Comparison of ENCODE assay signal across 8 mouse cellular contexts in the genomic region with DNA sequence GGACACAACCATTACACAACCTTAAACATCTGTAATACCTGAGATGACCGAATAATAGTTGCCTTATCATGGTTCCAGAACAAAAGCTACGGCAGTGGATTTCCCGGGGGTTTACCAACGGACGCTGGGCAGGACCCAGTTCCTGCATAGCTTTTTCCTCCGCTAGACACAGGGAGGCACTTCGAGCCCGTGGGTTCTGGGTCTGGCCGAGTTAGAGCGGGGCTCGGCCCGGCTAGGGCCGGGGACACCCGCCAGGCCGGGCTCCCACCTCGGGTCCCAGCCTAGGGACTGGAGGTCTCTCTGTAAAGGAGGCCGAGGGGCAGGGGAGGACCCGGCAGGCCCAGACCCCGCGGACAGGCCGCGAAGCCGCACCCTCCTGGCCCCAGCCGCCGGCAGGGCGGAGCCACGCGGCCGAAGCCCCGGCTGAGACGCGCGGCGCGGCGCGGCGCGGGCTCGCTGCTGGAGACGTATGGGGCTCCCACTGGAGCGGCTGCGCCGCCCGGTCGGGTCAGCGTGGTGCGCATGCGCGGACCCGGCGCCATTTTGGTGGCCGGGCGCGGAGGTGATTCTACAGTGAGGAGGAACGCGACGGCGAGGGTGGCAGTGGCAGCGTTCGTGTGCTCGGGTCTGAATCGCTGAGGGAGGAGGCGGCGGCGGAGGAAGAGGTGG. TPM values are rescaled to one million over a fixed set of nuclear protein-coding genes. Genes with fewer than 3 reads are reported as not detected.
A peak's percentile ranks its signal among the peaks of the same experiment; 100 is the strongest.
DNase-seq lines count a peak whose midpoint lies in the region; ATAC-seq lines count a peak whose summit lies in the region.

A gene (minus strand): TSS at position 434 of the 669 bp plus-strand sequence.
A gene (plus strand): TSS at position 483 of the 669 bp plus-strand sequence.

- H3K27me3 ChIP-seq in heart, embryonic 14.5 days (ENCODE audit: control insufficient read depth, insufficient read depth, low read length) = no peaks in the 10 kb centered on the region
- no peaks in the 10 kb centered on the region for H3K27me3 ChIP-seq in liver, embryonic 13.5 days
- no peaks in the 10 kb centered on the region for H3K27me3 ChIP-seq in stomach, embryonic 16.5 days (ENCODE audit: control insufficient read depth, insufficient read depth, low read length)

- H3K36me3 ChIP-seq in heart, embryonic 14.5 days (ENCODE audit: control insufficient read depth, insufficient read depth, low read length) = no peaks in the 10 kb centered on the region
- peaks cover 6% of the 10 kb centered on the region; the same call in 1 of the 2 replicates for H3K36me3 ChIP-seq in liver, embryonic 13.5 days
- H3K36me3 ChIP-seq in stomach, embryonic 16.5 days (ENCODE audit: control insufficient read depth, insufficient read depth, low read length) = no peaks in the 10 kb centered on the region

- DNase-seq in CD4-positive, CD25-positive, alpha-beta regulatory T cell, adult 2 months (ENCODE audit: low read depth, low spot score) = peak; percentile 97
- DNase-seq in fibroblast of lung, adult 2 months (ENCODE audit: low read depth) = peak; percentile 67
- DNase-seq in kidney, postnatal 14 days = peak; percentile 96
- peak; percentile 92 for DNase-seq in liver, embryonic 13.5 days
- DNase-seq in neural tube, embryonic 10.5 days (ENCODE audit: extremely low spot score, low spot score) = peak; percentile 97

- ATAC-seq in heart, embryonic 14.5 days (ENCODE audit: insufficient number of reproducible peaks, insufficient read depth, low FRiP score, low read depth) = peak; percentile 99
- peak; percentile 95 for ATAC-seq in liver, embryonic 13.5 days (ENCODE audit: low read depth)
- peak; percentile 97 for ATAC-seq in stomach, embryonic 16.5 days (ENCODE audit: insufficient read depth, low FRiP score)

- H3K4me1 ChIP-seq in brown adipose tissue, adult 24 weeks (ENCODE audit: control insufficient read depth, insufficient read depth, insufficient read length, low read length) = peaks cover 5% of the 10 kb centered on the region
- peaks cover 2 to 17% of the 10 kb centered on the region in 2 experiments for H3K4me1 ChIP-seq in heart, embryonic 14.5 days (ENCODE audit: control insufficient read depth in 2 of 2, insufficient read depth in 2 of 2, low read length in 2 of 2)
- peaks cover 47% of the 10 kb centered on the region for H3K4me1 ChIP-seq in liver, embryonic 13.5 days (replicated peaks)
- H3K4me1 ChIP-seq in stomach, embryonic 16.5 days (ENCODE audit: control insufficient read depth, insufficient read depth, low read length) = peaks cover 6% of the 10 kb centered on the region

- peak within 1 kb of the TSS; percentile 94 for H3K27ac ChIP-seq in brown adipose tissue, adult 24 weeks (replicated peaks; ENCODE audit: low read depth, low read length)
- peak within 1 kb of the TSS; percentile 96 to 98 for H3K27ac ChIP-seq in heart, embryonic 14.5 days (replicated peaks in 1 of 2; ENCODE audit: control insufficient read depth in 1 of 2, insufficient read depth in 1 of 2, low read depth in 2 of 2, low read length in 2 of 2)
- H3K27ac ChIP-seq in liver, embryonic 13.5 days = peak within 1 kb of the TSS; percentile 94
- H3K27ac ChIP-seq in stomach, embryonic 16.5 days (ENCODE audit: low read length) = peak within 1 kb of the TSS; percentile 95

- WGBS in heart, embryonic 14.5 days = under 1% methylated on average over 66 of the region's 66 CpGs
- WGBS in liver, embryonic 13.5 days (ENCODE audit: insufficient replicate concordance) = under 1% methylated on average over 60 of the region's 66 CpGs
- WGBS in stomach, embryonic 16.5 days = under 1% methylated on average over 66 of the region's 66 CpGs

- H3K9ac ChIP-seq in heart, embryonic 14.5 days (ENCODE audit: low read length) = peak within 1 kb of the TSS; percentile 90
- peak within 1 kb of the TSS; percentile 94 for H3K9ac ChIP-seq in liver, embryonic 13.5 days
- H3K9ac ChIP-seq in stomach, embryonic 16.5 days (ENCODE audit: low read length) = peak within 1 kb of the TSS; percentile 92

- H3K4me2 ChIP-seq in heart, embryonic 14.5 days (ENCODE audit: low read length) = peak within 1 kb of the TSS; percentile 79
- H3K4me2 ChIP-seq in liver, embryonic 13.5 days = peak within 1 kb of the TSS; percentile 86
- peak within 1 kb of the TSS; percentile 76 for H3K4me2 ChIP-seq in stomach, embryonic 16.5 days (ENCODE audit: low read depth, low read length)

- no peaks in the 10 kb centered on the region for H3K9me3 ChIP-seq in heart, embryonic 14.5 days (ENCODE audit: control insufficient read depth, low read length)
- H3K9me3 ChIP-seq in liver, embryonic 13.5 days (replicated peaks) = no peaks in the 10 kb centered on the region
- no peaks in the 10 kb centered on the region for H3K9me3 ChIP-seq in stomach, embryonic 16.5 days (replicated peaks; ENCODE audit: control insufficient read depth, low read length)

- peak within 1 kb of the TSS; percentile 87 for H3K4me3 ChIP-seq in brown adipose tissue, adult 24 weeks (ENCODE audit: insufficient read depth, low read depth, low read length)
- peak within 1 kb of the TSS; percentile 81 to 83 for H3K4me3 ChIP-seq in heart, embryonic 14.5 days (ENCODE audit: control insufficient read depth in 1 of 2, insufficient read depth in 1 of 2, low read depth in 1 of 2, low read length in 2 of 2)
- H3K4me3 ChIP-seq in liver, embryonic 13.5 days (replicated peaks) = peak within 1 kb of the TSS; percentile 83
- H3K4me3 ChIP-seq in stomach, embryonic 16.5 days (replicated peaks; ENCODE audit: low read length) = peak within 1 kb of the TSS; percentile 60

RNA-seq across cellular contexts. Expression of the first gene that starts in this region (rescaled TPM):
- polyA plus RNA-seq in brown adipose tissue, adult 24 weeks (2012; ENCODE audit: insufficient read depth, insufficient read length, missing spikeins) = 75.8 and 85.9 TPM in 2 replicates
- polyA plus RNA-seq in heart, embryonic 14.5 days (2014; fragmentation: Nextera tagmentation; extraction: Ambion mirVana) = 133 and 144 TPM in 2 replicates
- polyA plus RNA-seq in liver, embryonic 13.5 days (2015; fragmentation: Nextera tagmentation; extraction: Ambion mirVana) = 34.9 and 39.6 TPM in 2 replicates
- 187 and 192 TPM in 2 replicates for polyA plus RNA-seq in stomach, embryonic 16.5 days (2015; fragmentation: Nextera tagmentation; extraction: Ambion mirVana)

RNA-seq across cellular contexts. Expression of the second gene that starts in this region (rescaled TPM):
- 168 and 188 TPM in 2 replicates for polyA plus RNA-seq in brown adipose tissue, adult 24 weeks (2012; ENCODE audit: insufficient read depth, insufficient read length, missing spikeins)
- polyA plus RNA-seq in heart, embryonic 14.5 days (2014; fragmentation: Nextera tagmentation; extraction: Ambion mirVana) = 101 and 107 TPM in 2 replicates
- polyA plus RNA-seq in liver, embryonic 13.5 days (2015; fragmentation: Nextera tagmentation; extraction: Ambion mirVana) = 116 and 132 TPM in 2 replicates
- polyA plus RNA-seq in stomach, embryonic 16.5 days (2015; fragmentation: Nextera tagmentation; extraction: Ambion mirVana) = 145 and 155 TPM in 2 replicates

Comparison
In these comparisons a context has a peak if more than half of its experiments do, and no peak if none do; other contexts are left out.
1. Peak in every context shown above with its lines: DNase-seq, ATAC-seq, H3K4me3 ChIP-seq and H3K27ac ChIP-seq.